8 mouse cellular contexts compared by ENCODE assay signal in the genomic region with DNA sequence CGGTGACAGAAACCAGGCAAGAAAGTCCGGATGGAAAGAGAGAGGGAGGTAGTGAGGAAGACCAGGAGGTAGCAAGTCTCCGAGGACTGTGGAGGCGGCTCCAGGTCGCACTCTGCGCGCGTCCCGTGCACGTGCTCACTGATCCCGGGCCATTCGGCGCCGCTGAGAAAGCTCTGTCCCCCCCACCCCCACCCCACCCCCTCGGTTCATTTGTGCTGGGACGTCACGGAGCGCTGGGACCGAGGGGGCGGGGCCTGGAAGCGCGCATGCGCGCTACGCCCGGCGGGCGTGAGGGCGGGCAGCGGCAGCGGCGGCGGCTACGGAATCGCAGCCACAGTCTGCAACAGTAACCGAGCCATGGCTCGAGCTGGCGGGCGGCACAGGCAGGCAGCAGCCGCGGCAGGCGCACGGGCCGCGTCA. TPM values are rescaled to one million over a fixed set of nuclear protein-coding genes. Genes with fewer than 3 reads are reported as not detected.
DNase-seq lines count a peak whose midpoint lies in the region; TF ChIP-seq lines count a peak whose summit lies in the region.

A gene (plus strand): TSS at position 361 of the 420 bp plus-strand sequence.

- H3K27ac ChIP-seq in layer of hippocampus, adult 2 months: peak within 1 kb of the TSS; percentile 29
- peak within 1 kb of the TSS; percentile 84 for H3K27ac ChIP-seq in midbrain, embryonic 10.5 days (replicated peaks)
- no peak within 1 kb of the TSS for H3K27ac ChIP-seq in thymus, adult 2 months (ENCODE audit: control insufficient read depth, insufficient read depth, low read length)

- under 1% methylated on average over 45 of the region's 45 CpGs for WGBS in midbrain, embryonic 10.5 days
- WGBS in thymus, adult 2 months: 2% methylated on average over 45 of the region's 45 CpGs

- TF ChIP-seq POLR2A in thymus, adult 2 months (IDR thresholded peaks at IDR 0.05; ENCODE audit: control insufficient read depth, extremely low read depth, insufficient read depth, low read length, poor library complexity): no peak

- H3K4me3 ChIP-seq in layer of hippocampus, adult 2 months: peak within 1 kb of the TSS; percentile 52
- H3K4me3 ChIP-seq in midbrain, embryonic 10.5 days: peak within 1 kb of the TSS; percentile 69
- H3K4me3 ChIP-seq in thymus, adult 2 months (ENCODE audit: control insufficient read depth, insufficient read depth, low read length): no peak within 1 kb of the TSS

- H3K9me3 ChIP-seq in midbrain, embryonic 10.5 days (replicated peaks): no peaks in the 10 kb centered on the region

- peaks cover 100% of the 10 kb centered on the region for H3K27me3 ChIP-seq in midbrain, embryonic 10.5 days (ENCODE audit: low read depth, poor library complexity, severe bottlenecking)
- peaks cover 26% of the 10 kb centered on the region for H3K27me3 ChIP-seq in thymus, adult 2 months (ENCODE audit: control insufficient read depth, insufficient read depth, low read length)

- DNase-seq in layer of hippocampus, adult 2 months (ENCODE audit: low spot score in 2 of 2): peak in 1 of 2 experiments; percentile 60
- DNase-seq in layer of hippocampus, adult 9-10 months (ENCODE audit: low spot score): no peak
- DNase-seq in adrenal gland, postnatal 36 days: peak; percentile 73 to 81
- peak; percentile 69 for DNase-seq in forelimb bud, embryonic 11.5 days (ENCODE audit: low read depth, low spot score)
- DNase-seq in kidney, postnatal 10 days: peak; percentile 80
- DNase-seq in midbrain, embryonic 10.5 days (ENCODE audit: low spot score): peak; percentile 90
- no peak for DNase-seq in frontal cortex, postnatal 25 days (ENCODE audit: low spot score in 2 of 2)
- DNase-seq in thymus, adult 2 months: no peak

- no peak for TF ChIP-seq CTCF in layer of hippocampus, adult 2 months (conservative IDR thresholded peaks at IDR 0.05)
- no peak for TF ChIP-seq CTCF in thymus, adult 2 months (IDR thresholded peaks at IDR 0.05; ENCODE audit: borderline replicate concordance, control insufficient read depth, extremely low read depth, insufficient read depth, low read length, poor library complexity)

- no peaks in the 10 kb centered on the region for H3K36me3 ChIP-seq in midbrain, embryonic 10.5 days
- H3K36me3 ChIP-seq in thymus, adult 2 months (ENCODE audit: control insufficient read depth, insufficient read depth, low read length): no peaks in the 10 kb centered on the region

- H3K4me1 ChIP-seq in midbrain, embryonic 10.5 days: peaks cover 76% of the 10 kb centered on the region
- no peaks in the 10 kb centered on the region; the same call in 1 of the 2 replicates for H3K4me1 ChIP-seq in thymus, adult 2 months (replicated peaks; ENCODE audit: control insufficient read depth, insufficient read depth, low read length)

RNA-seq across cellular contexts. Expression of the gene that starts here (rescaled TPM):
- total RNA-seq in layer of hippocampus, adult 2 months (2021): 1 to 10 TPM in 1 of 2 experiments, under 1 TPM in 1; 0.92 to 1.3 TPM
- total RNA-seq in adrenal gland, postnatal 36 days (2021): under 1 TPM in 1 of 2 experiments, not detected in 1; 0.26 TPM
- polyA plus RNA-seq in midbrain, embryonic 10.5 days (2016; fragmentation: Nextera tagmentation; extraction: Ambion mirVana): 10.0 and 13.4 TPM in 2 replicates
- polyA plus RNA-seq in thymus, adult 2 months (2012; rRNA removed): 0.03 and 0.05 TPM in 2 replicates

Comparison
In these comparisons a context has a peak if more than half of its experiments do, and no peak if none do; other contexts are left out.
1. RNA of the gene that starts here (polyA plus RNA-seq): 10.0 to 13.4 TPM in midbrain, embryonic 10.5 days; 0.03 to 0.05 TPM in thymus, adult 2 months; every median in the first group is over 10 times any median in the second.
2. Peak in DNase-seq in adrenal gland, postnatal 36 days; RNA of the gene not detected or under 1 TPM.
3. DNase-seq: peak in forelimb bud, embryonic 11.5 days (single experiment), kidney, postnatal 10 days (single experiment) and midbrain, embryonic 10.5 days (single experiment); none in layer of hippocampus, adult 9-10 months (single experiment), frontal cortex, postnatal 25 days (0 of 2) and thymus, adult 2 months (single experiment).